Mouse (Mus musculus): ENCODE data around the gene Nadk. TPM values are rescaled to one million over a fixed set of nuclear protein-coding genes. Genes with fewer than 3 reads are reported as not detected.

Gene Nadk
- polyA plus RNA-seq, 1 experiment from 2014 or later, result 70.9 TPM

DNA sequence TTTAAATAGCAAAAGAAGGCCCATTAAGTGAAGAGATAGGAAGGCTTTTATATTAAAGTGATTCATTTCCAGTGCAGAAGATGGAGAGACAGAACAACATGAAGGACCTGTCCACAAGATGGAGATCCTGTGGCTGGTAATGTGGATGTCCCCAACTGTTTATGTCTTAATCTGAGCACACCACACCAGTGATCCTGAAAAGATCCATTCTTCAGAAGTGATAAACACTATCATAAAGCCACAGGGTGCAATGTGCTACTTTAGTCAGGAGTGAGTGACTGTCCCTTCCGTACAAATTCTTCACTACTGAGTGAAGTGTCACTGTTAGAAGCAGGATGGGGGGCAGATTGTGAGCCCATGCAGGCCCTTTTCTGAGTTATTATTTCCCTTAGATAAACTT lies 40.6 kb downstream of the Nadk start:
- H3K4me2 ChIP-seq (replicated peaks; ENCODE audit: low read depth, low read length), result no peak overlapping the region

DNA sequence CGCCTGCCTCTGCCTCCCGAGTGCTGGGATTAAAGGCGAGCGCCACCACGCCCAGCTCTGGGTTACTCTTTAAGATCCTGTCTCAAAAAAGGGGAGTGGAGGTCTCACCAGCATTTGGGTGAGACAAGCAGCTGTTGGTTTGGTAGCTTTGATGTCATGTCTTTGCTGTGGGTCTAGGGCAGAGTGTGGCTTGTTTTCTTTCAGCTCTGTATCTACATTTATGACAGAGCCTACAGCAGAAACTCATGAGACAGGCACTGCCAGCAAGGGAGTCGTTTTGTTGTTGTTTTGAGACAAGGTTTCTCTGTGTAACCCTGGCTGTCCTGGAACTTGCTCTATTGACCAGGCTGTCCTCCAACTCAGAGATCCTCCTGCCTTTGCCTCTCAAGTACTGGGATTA lies 41.6 kb downstream of the Nadk start:
- 93% methylated on average over 6 of the region's 6 CpGs for WGBS
- no peak overlapping the region for H3K4me3 ChIP-seq (ENCODE audit: low read depth, low read length)

More for the DNA sequence above, 40.6 kb downstream of the Nadk start:
- WGBS, result 95% methylated on average over 1 of the region's 1 CpGs
- no peak for TF ChIP-seq EP300 (IDR thresholded peaks at IDR 0.05)
- no peak for TF ChIP-seq CTCF (IDR thresholded peaks at IDR 0.05)
- ATAC-seq (no peak), DNase-seq (ENCODE audit: low spot score) (no peak)
- H3K4me3 ChIP-seq (ENCODE audit: low read depth, low read length), result no peak overlapping the region
- H3K9ac ChIP-seq (replicated peaks; ENCODE audit: low read depth), result no peak overlapping the region
- no peaks in the 10 kb centered on the region for H3K4me1 ChIP-seq (ENCODE audit: insufficient read depth, low read depth, low read length)
- H3K27me3 ChIP-seq (replicated peaks; ENCODE audit: insufficient read depth, low read length), result no peaks in the 10 kb centered on the region
- no peaks in the 10 kb centered on the region for H3K9me3 ChIP-seq (ENCODE audit: low read length)
- no peaks in the 10 kb centered on the region for H3K36me3 ChIP-seq (ENCODE audit: insufficient read depth, low read length)
- H3K27ac ChIP-seq (ENCODE audit: low read length), result no peak overlapping the region

DNA sequence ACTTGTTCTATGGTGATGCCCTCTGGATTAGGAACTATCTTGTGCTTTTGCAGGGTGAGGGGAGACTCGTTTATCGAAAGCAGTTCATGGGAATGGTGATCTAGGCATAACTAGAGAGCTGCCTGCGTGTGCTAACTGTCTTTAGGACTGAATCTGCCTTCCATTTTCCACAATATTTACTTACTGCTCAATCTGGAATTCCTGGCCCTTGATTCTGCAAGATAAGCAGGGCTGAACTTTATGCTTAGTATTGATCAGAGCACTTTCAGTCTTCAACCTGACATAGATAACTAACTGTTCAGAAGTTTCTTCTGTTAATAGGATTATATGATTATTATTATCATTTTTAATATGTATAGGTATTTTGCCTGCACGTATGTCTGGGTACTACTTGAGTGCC lies 43.0 kb downstream of the Nadk start:
- no peak overlapping the region for H3K27ac ChIP-seq (ENCODE audit: low read length)
- 88% methylated on average over 4 of the region's 4 CpGs for WGBS
- H3K4me2 ChIP-seq (replicated peaks; ENCODE audit: low read depth, low read length), result no peak overlapping the region
- DNase-seq (ENCODE audit: low spot score) (no peak), ATAC-seq (no peak)
- no peak for TF ChIP-seq CTCF (IDR thresholded peaks at IDR 0.05)
- TF ChIP-seq EP300 (IDR thresholded peaks at IDR 0.05), result no peak
- H3K27me3 ChIP-seq (replicated peaks; ENCODE audit: insufficient read depth, low read length), result no peaks in the 10 kb centered on the region
- no peaks in the 10 kb centered on the region for H3K9me3 ChIP-seq (ENCODE audit: low read length)
- H3K9ac ChIP-seq (replicated peaks; ENCODE audit: low read depth), result no peak overlapping the region
- H3K4me3 ChIP-seq (ENCODE audit: low read depth, low read length), result no peak overlapping the region
- no peaks in the 10 kb centered on the region for H3K4me1 ChIP-seq (ENCODE audit: insufficient read depth, low read depth, low read length)
- H3K36me3 ChIP-seq (ENCODE audit: insufficient read depth, low read length), result peaks cover 3% of the 10 kb centered on the region; the same call in 1 of the 2 replicates

More for the DNA sequence above, 41.6 kb downstream of the Nadk start:
- no peak for DNase-seq (ENCODE audit: low spot score)
- ATAC-seq, result no peak
- Histone ChIP-seq H3K9ac (replicated peaks; ENCODE audit: low read depth) (no peak overlapping the region), H3K27me3 (replicated peaks; ENCODE audit: insufficient read depth, low read length) (no peaks in the 10 kb centered on the region), H3K27ac (ENCODE audit: low read length) (no peak overlapping the region), H3K4me2 (replicated peaks; ENCODE audit: low read depth, low read length) (no peak overlapping the region), H3K36me3 (ENCODE audit: insufficient read depth, low read length) (no peaks in the 10 kb centered on the region), H3K9me3 (ENCODE audit: low read length) (no peaks in the 10 kb centered on the region), H3K4me1 (ENCODE audit: insufficient read depth, low read depth, low read length) (no peaks in the 10 kb centered on the region)
- TF ChIP-seq EP300 (IDR thresholded peaks at IDR 0.05), result no peak
- TF ChIP-seq CTCF (IDR thresholded peaks at IDR 0.05), result no peak

DNA sequence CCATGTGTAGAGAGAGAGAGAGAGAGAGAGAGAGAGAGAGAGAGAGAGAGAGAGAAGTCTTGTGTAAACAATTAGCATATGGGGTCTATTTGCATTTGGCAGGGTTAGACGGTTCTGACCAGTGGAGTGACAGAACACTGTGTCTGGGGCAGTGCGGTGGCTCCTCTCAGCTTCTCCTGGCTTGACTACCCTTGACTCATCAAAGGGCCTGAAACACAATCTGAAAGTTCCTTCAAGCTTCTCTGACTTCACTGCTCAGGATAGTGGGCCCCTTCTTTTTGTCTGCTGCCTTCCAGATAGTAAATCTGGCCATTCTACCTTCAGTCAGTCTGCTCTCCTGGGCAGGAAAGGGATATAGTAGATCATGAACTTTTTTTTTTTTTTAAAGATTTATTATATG lies 44.6 kb downstream of the Nadk start:
- Histone ChIP-seq H3K4me1 (ENCODE audit: insufficient read depth, low read depth, low read length) (no peaks in the 10 kb centered on the region), H3K27ac (ENCODE audit: low read length) (no peak overlapping the region), H3K9ac (replicated peaks; ENCODE audit: low read depth) (no peak overlapping the region), H3K27me3 (replicated peaks; ENCODE audit: insufficient read depth, low read length) (no peaks in the 10 kb centered on the region), H3K4me3 (ENCODE audit: low read depth, low read length) (no peak overlapping the region), H3K9me3 (ENCODE audit: low read length) (no peaks in the 10 kb centered on the region), H3K4me2 (replicated peaks; ENCODE audit: low read depth, low read length) (no peak overlapping the region), H3K36me3 (ENCODE audit: insufficient read depth, low read length) (peaks cover 9% of the 10 kb centered on the region)
- no peak for TF ChIP-seq CTCF (IDR thresholded peaks at IDR 0.05)
- TF ChIP-seq EP300 (IDR thresholded peaks at IDR 0.05), result no peak
- 62% methylated on average over 2 of the region's 2 CpGs for WGBS
- ATAC-seq (no peak), DNase-seq (ENCODE audit: low spot score) (no peak)

DNA sequence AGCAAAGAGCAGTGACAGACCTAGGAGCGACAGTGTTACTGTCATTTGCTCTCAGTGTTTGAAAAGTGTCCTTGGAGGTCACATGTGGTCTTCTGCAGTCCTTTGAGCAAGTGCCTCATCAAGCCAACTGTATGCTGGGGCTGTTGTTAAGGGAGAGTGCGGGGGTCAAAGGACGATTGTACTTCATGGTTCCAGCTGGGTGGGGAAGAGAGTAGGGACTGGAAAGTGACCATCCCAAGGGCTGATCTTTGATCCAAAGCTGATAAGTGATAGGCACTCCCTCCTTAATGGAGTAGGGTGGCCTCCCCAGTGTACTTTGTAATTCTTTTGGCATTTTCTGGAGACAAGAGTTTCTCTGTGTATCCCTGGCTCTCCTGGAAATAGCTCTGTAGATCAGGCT lies 49.7 kb downstream of the Nadk start:
- Histone ChIP-seq H3K36me3 (ENCODE audit: insufficient read depth, low read length) (peaks cover 25% of the 10 kb centered on the region), H3K27me3 (replicated peaks; ENCODE audit: insufficient read depth, low read length) (no peaks in the 10 kb centered on the region), H3K4me2 (replicated peaks; ENCODE audit: low read depth, low read length) (no peak overlapping the region), H3K9me3 (ENCODE audit: low read length) (no peaks in the 10 kb centered on the region), H3K4me3 (ENCODE audit: low read depth, low read length) (no peak overlapping the region), H3K27ac (ENCODE audit: low read length) (no peak overlapping the region), H3K9ac (replicated peaks; ENCODE audit: low read depth) (no peak overlapping the region), H3K4me1 (ENCODE audit: insufficient read depth, low read depth, low read length) (no peaks in the 10 kb centered on the region)
- ATAC-seq, result no peak
- 91% methylated on average over 3 of the region's 3 CpGs for WGBS
- no peak for DNase-seq (ENCODE audit: low spot score)
- TF ChIP-seq CTCF (IDR thresholded peaks at IDR 0.05) (no peak), EP300 (IDR thresholded peaks at IDR 0.05) (no peak)

DNA sequence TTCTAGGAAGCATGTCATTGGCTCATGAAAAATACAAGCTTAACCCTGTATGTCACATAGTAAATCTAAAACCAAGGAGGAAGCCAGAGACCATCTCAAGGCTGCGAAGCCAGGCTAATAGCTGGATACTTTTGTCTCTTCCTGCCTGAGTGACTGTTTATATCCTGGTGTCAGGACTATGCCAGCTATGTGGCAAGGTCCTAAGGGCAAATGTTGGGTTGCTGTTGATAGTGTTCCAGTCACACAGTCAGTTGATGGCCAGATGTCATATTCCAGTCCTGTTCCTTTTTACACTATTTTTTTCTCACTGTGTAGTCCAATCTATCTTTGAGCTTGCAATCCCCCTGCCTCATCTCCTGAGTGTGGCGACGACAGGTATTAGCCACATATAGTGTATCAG lies 51.1 kb downstream of the Nadk start:
- no peak for TF ChIP-seq EP300 (IDR thresholded peaks at IDR 0.05)
- TF ChIP-seq CTCF (IDR thresholded peaks at IDR 0.05), result no peak
- Histone ChIP-seq H3K4me3 (ENCODE audit: low read depth, low read length) (no peak overlapping the region), H3K9ac (replicated peaks; ENCODE audit: low read depth) (no peak overlapping the region), H3K4me1 (ENCODE audit: insufficient read depth, low read depth, low read length) (no peaks in the 10 kb centered on the region), H3K4me2 (replicated peaks; ENCODE audit: low read depth, low read length) (no peak overlapping the region), H3K27ac (ENCODE audit: low read length) (no peak overlapping the region), H3K9me3 (ENCODE audit: low read length) (no peaks in the 10 kb centered on the region), H3K27me3 (replicated peaks; ENCODE audit: insufficient read depth, low read length) (no peaks in the 10 kb centered on the region), H3K36me3 (ENCODE audit: insufficient read depth, low read length) (peaks cover 31% of the 10 kb centered on the region)
- 83% methylated on average over 3 of the region's 3 CpGs for WGBS
- ATAC-seq (no peak), DNase-seq (ENCODE audit: low spot score) (no peak)

DNA sequence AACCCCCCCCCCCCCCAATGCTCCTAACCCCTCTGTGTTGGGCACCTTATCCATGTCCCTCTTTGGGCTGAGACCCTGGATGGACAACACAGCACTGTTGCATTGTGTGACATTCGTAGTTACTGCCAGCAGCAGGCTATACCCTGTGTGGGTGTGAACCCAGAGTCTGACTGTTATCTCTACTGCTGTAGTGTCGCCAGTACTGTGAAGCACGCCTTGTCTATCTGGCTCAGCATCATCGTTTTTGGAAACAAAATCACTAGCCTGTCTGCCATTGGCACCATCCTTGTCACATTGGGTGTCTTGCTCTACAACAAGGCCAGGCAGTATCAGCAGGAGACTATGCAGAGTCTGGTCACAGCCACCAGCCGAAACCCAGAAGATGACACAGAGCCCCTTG lies 56.1 kb downstream of the Nadk start:
- H3K4me1 ChIP-seq (ENCODE audit: insufficient read depth, low read depth, low read length), result no peaks in the 10 kb centered on the region
- H3K27ac ChIP-seq (ENCODE audit: low read length), result no peak overlapping the region
- no peaks in the 10 kb centered on the region for H3K9me3 ChIP-seq (ENCODE audit: low read length)
- no peaks in the 10 kb centered on the region for H3K27me3 ChIP-seq (replicated peaks; ENCODE audit: insufficient read depth, low read length)
- DNase-seq (ENCODE audit: low spot score) (no peak), ATAC-seq (no peak)
- WGBS, result 86% methylated on average over 5 of the region's 5 CpGs
- no peak for TF ChIP-seq CTCF (IDR thresholded peaks at IDR 0.05)
- no peak for TF ChIP-seq EP300 (IDR thresholded peaks at IDR 0.05)
- H3K36me3 ChIP-seq (ENCODE audit: insufficient read depth, low read length), result peaks cover 27% of the 10 kb centered on the region
- H3K4me2 ChIP-seq (replicated peaks; ENCODE audit: low read depth, low read length), result no peak overlapping the region
- no peak overlapping the region for H3K9ac ChIP-seq (replicated peaks; ENCODE audit: low read depth)
- no peak overlapping the region for H3K4me3 ChIP-seq (ENCODE audit: low read depth, low read length)

All from lung, postnatal 0 days (tissue).